Mouse (Mus musculus) lung, adult 2 months (tissue): ENCODE data around the gene Rad51c.

Experiments
- CTCF ChIP-seq: fragments of 200-500 bp; IDR thresholded peaks from 2 replicates; pipeline ENCODE4 v1.5.1; 2011; ENCODE audit warnings: mild to moderate bottlenecking, low read length, control low read depth; ENCODE audit not compliant: insufficient read depth
- POLR2A ChIP-seq: fragments of 200-500 bp; IDR thresholded peaks from 2 replicates; pipeline ENCODE4 v1.6.1; 2011; ENCODE audit warnings: low read depth, mild to moderate bottlenecking, control low read depth, low read length, borderline replicate concordance; ENCODE audit errors: extremely low read depth

- TF ChIP-seq CTCF (no peak), POLR2A (no peak)
Observed at GRCm38 (mm10) chr11:87426121-87426449, 21.3 kb upstream of the Rad51c start.
